Mouse (Mus musculus) kidney, adult 8-10 months (tissue): Measurements from ENCODE around the gene Gm5890.
"Not testable (repeated sequence)": the region's sequence is repeated elsewhere in the genome, so short reads cannot be mapped to it uniquely, and the experiment has no call there.

ENCODE experiments used
- DNase-seq, 2 experiments: peaks; one replicate each; pipeline ENCODE4 v3.0.0; 2022

The Gm5890 gene

GRCm38 (mm10) chr7:20262734-20263133 is at the start of gene Gm5890:
Gm5890 (minus strand) TSS chr7:20262834.
- DNase-seq: not testable (repeated sequence)

GRCm38 (mm10) chr7:20233728-20234127 is 28.9 kb downstream of the Gm5890 start, which contains the start of gene Gm4498:
Gm4498 (minus strand) TSS chr7:20233828.
- not testable (repeated sequence) for DNase-seq
